In genomic region chr8:122433269-122433905, GRCm38 (mm10) we compare ENCODE assay signal across 10 mouse cellular contexts. TPM values are rescaled to one million over a fixed set of nuclear protein-coding genes. Genes with fewer than 3 reads are reported as not detected.
DNase-seq lines count a peak whose midpoint lies in the region; ATAC-seq and TF ChIP-seq lines count a peak whose summit lies in the region.
"Had no signal": no experiment of that assay in that cellular context is flagged by ENCODE, and none has a peak within 500 bp of the region (broad histone marks: within the 10 kb centered on the region; RNA-seq: fewer than 3 reads in every experiment).

No protein-coding gene starts in this region.

- H3K4me2 ChIP-seq in heart, embryonic 13.5 days, result peak overlapping the region; percentile 90
- no peak overlapping the region for H3K4me2 ChIP-seq in hindbrain, postnatal 0 days (ENCODE audit: low read depth, low read length)
- H3K4me2 ChIP-seq in midbrain, embryonic 14.5 days (ENCODE audit: low read length), result no peak overlapping the region

- peak overlapping the region; percentile 88 for H3K9ac ChIP-seq in heart, embryonic 13.5 days
- no peak overlapping the region for H3K9ac ChIP-seq in hindbrain, postnatal 0 days (replicated peaks; ENCODE audit: low read length)
- no peak overlapping the region for H3K9ac ChIP-seq in midbrain, embryonic 14.5 days (replicated peaks; ENCODE audit: low read length)

- ATAC-seq in heart, embryonic 13.5 days (ENCODE audit: extremely low read depth, insufficient number of reproducible peaks, low FRiP score, low TSS enrichment), result peak; percentile 1; the same call in 1 of the 2 replicates
- ATAC-seq in hindbrain, postnatal 0 days, result peak; percentile 36; the same call in 1 of the 2 replicates
- no peak; the same call in 1 of the 2 replicates for ATAC-seq in midbrain, embryonic 14.5 days (ENCODE audit: low FRiP score, low TSS enrichment)

- H3K27me3 ChIP-seq in heart, embryonic 13.5 days (replicated peaks), result no peaks in the 10 kb centered on the region
- H3K27me3 ChIP-seq in hindbrain, postnatal 0 days (ENCODE audit: insufficient read depth, low read length), result no peaks in the 10 kb centered on the region
- H3K27me3 ChIP-seq in midbrain, embryonic 14.5 days (ENCODE audit: control insufficient read depth, insufficient read depth, low read length), result no peaks in the 10 kb centered on the region

- no peak for DNase-seq in heart, postnatal 10 days
- peak; percentile 18 for DNase-seq in hindbrain, postnatal 0 days (ENCODE audit: low spot score)
- peak; percentile 12 for DNase-seq in midbrain, embryonic 14.5 days
- no peak for DNase-seq in left cerebral cortex, postnatal 10 days (ENCODE audit: extremely low spot score in 1 of 2, low spot score in 2 of 2)
- DNase-seq in left cerebral cortex, postnatal 36 days (ENCODE audit: low spot score in 2 of 2), result no peak
- DNase-seq in thymus, postnatal 36 days, result no peak

- 63% methylated on average over 11 of the region's 11 CpGs for WGBS in heart, embryonic 13.5 days
- 68% methylated on average over 11 of the region's 11 CpGs for WGBS in hindbrain, postnatal 0 days
- 74% methylated on average over 11 of the region's 11 CpGs for WGBS in midbrain, embryonic 14.5 days

- intact Hi-C loops in heart, postnatal 10 days (cut with DNase I), result no loop called here
- intact Hi-C loops in left cerebral cortex, postnatal 10 days (cut with DNase I), result no loop called here
- intact Hi-C loops in left cerebral cortex, postnatal 36 days (cut with DNase I), result no loop called here

- no peaks in the 10 kb centered on the region for H3K9me3 ChIP-seq in heart, embryonic 13.5 days
- H3K9me3 ChIP-seq in hindbrain, postnatal 0 days (ENCODE audit: low read length), result no peaks in the 10 kb centered on the region
- H3K9me3 ChIP-seq in midbrain, embryonic 14.5 days (ENCODE audit: control insufficient read depth, low read length), result no peaks in the 10 kb centered on the region

- H3K27ac ChIP-seq in heart, embryonic 13.5 days (replicated peaks), result peak overlapping the region; percentile 71; the same call in 1 of the 2 replicates
- H3K27ac ChIP-seq in brown adipose tissue, adult 24 weeks (replicated peaks; ENCODE audit: low read depth, low read length), result peak overlapping the region; percentile 74
- H3K27ac ChIP-seq in hindbrain, postnatal 0 days, result no peak overlapping the region; the same call in 1 of the 2 replicates
- H3K27ac ChIP-seq in midbrain, embryonic 14.5 days (replicated peaks; ENCODE audit: low read depth, low read length), result no peak overlapping the region

- H3K4me1 ChIP-seq in heart, embryonic 13.5 days, result peaks cover 29% of the 10 kb centered on the region
- H3K4me1 ChIP-seq in brown adipose tissue, adult 24 weeks (ENCODE audit: control insufficient read depth, insufficient read depth, insufficient read length, low read length), result peaks cover 7% of the 10 kb centered on the region
- H3K4me1 ChIP-seq in hindbrain, postnatal 0 days (ENCODE audit: insufficient read depth, low read length), result peaks cover 10% of the 10 kb centered on the region; the same call in 1 of the 2 replicates
- peaks cover 10% of the 10 kb centered on the region for H3K4me1 ChIP-seq in midbrain, embryonic 14.5 days (ENCODE audit: control insufficient read depth, insufficient read depth, low read length)

- peak overlapping the region; percentile 68 for H3K4me3 ChIP-seq in heart, embryonic 13.5 days
- peak overlapping the region; percentile 78 for H3K4me3 ChIP-seq in brown adipose tissue, adult 24 weeks (ENCODE audit: insufficient read depth, low read depth, low read length)
- H3K4me3 ChIP-seq in hindbrain, postnatal 0 days (ENCODE audit: low read length), result no peak overlapping the region
- no peak overlapping the region for H3K4me3 ChIP-seq in midbrain, embryonic 14.5 days (replicated peaks; ENCODE audit: low read depth, low read length)

- peaks cover 51% of the 10 kb centered on the region for H3K36me3 ChIP-seq in heart, embryonic 13.5 days
- peaks cover 27% of the 10 kb centered on the region; the same call in 1 of the 2 replicates for H3K36me3 ChIP-seq in hindbrain, postnatal 0 days (ENCODE audit: insufficient read depth, low read length)
- peaks cover 48% of the 10 kb centered on the region for H3K36me3 ChIP-seq in midbrain, embryonic 14.5 days (ENCODE audit: control insufficient read depth, insufficient read depth, low read length)

- peak; percentile 43 for TF ChIP-seq CTCF in hindbrain, postnatal 0 days (IDR thresholded peaks at IDR 0.05; ENCODE audit: low read depth)

RNA-seq across cellular contexts. Expression of gene Cyba, which starts 0.7 kb away (rescaled TPM):
- polyA plus RNA-seq in heart, embryonic 13.5 days (2015; fragmentation: Nextera tagmentation; extraction: Ambion mirVana), result 170 and 202 TPM in 2 replicates
- total RNA-seq in heart, postnatal 10 days (2021), result 10 to 100 TPM; 61.8 to 63.9 TPM
- polyA plus RNA-seq in brown adipose tissue, adult 24 weeks (2012; ENCODE audit: insufficient read depth, insufficient read length, missing spikeins), result 15.3 and 16.5 TPM in 2 replicates
- total RNA-seq in hindbrain, postnatal 0 days (2014; rRNA removed), result 19.6 and 30.6 TPM in 2 replicates
- 44.0 and 46.2 TPM in 2 replicates for polyA plus RNA-seq in hindbrain, postnatal 0 days (2015; fragmentation: Nextera tagmentation; extraction: Ambion mirVana)
- 20.2 and 36.2 TPM in 2 replicates for polyA plus RNA-seq in midbrain, embryonic 14.5 days (2014; fragmentation: Nextera tagmentation; extraction: Ambion mirVana)
- 1 to 10 TPM; 7.8 to 9.6 TPM for total RNA-seq in left cerebral cortex, postnatal 10 days (2021)
- total RNA-seq in left cerebral cortex, postnatal 36 days (2021), result 1 to 10 TPM; 7.9 TPM

RNA-seq across cellular contexts. Expression of gene Mvd, which starts 9.8 kb away (rescaled TPM):
- 19.7 and 21.8 TPM in 2 replicates for polyA plus RNA-seq in heart, embryonic 13.5 days (2015; fragmentation: Nextera tagmentation; extraction: Ambion mirVana)
- 1 to 10 TPM; 5.4 to 5.7 TPM for total RNA-seq in heart, postnatal 10 days (2021)
- 10.0 and 16.3 TPM in 2 replicates for polyA plus RNA-seq in brown adipose tissue, adult 24 weeks (2012; ENCODE audit: insufficient read depth, insufficient read length, missing spikeins)
- 67.1 and 89.6 TPM in 2 replicates for total RNA-seq in hindbrain, postnatal 0 days (2014; rRNA removed)
- polyA plus RNA-seq in hindbrain, postnatal 0 days (2015; fragmentation: Nextera tagmentation; extraction: Ambion mirVana), result 55.2 and 55.5 TPM in 2 replicates
- 47.1 and 60.9 TPM in 2 replicates for polyA plus RNA-seq in midbrain, embryonic 14.5 days (2014; fragmentation: Nextera tagmentation; extraction: Ambion mirVana)
- total RNA-seq in left cerebral cortex, postnatal 10 days (2021), result 10 to 100 TPM; 44.8 to 50.1 TPM
- 10 to 100 TPM; 20.5 to 30.8 TPM for total RNA-seq in left cerebral cortex, postnatal 36 days (2021)

RNA-seq across cellular contexts. Expression of gene Il17c, which starts 11.6 kb away (rescaled TPM):
- not detected in 2 replicates for polyA plus RNA-seq in heart, embryonic 13.5 days (2015; fragmentation: Nextera tagmentation; extraction: Ambion mirVana)
- not detected for total RNA-seq in heart, postnatal 10 days (2021)
- not detected in 2 replicates for polyA plus RNA-seq in brown adipose tissue, adult 24 weeks (2012; ENCODE audit: insufficient read depth, insufficient read length, missing spikeins)
- 0.52 TPM in 1 of 2 replicates, not detected in the other for total RNA-seq in hindbrain, postnatal 0 days (2014; rRNA removed)
- polyA plus RNA-seq in hindbrain, postnatal 0 days (2015; fragmentation: Nextera tagmentation; extraction: Ambion mirVana), result 0.21 TPM in 1 of 2 replicates, not detected in the other
- not detected in 2 replicates for polyA plus RNA-seq in midbrain, embryonic 14.5 days (2014; fragmentation: Nextera tagmentation; extraction: Ambion mirVana)
- total RNA-seq in left cerebral cortex, postnatal 10 days (2021), result not detected
- not detected for total RNA-seq in left cerebral cortex, postnatal 36 days (2021)
- total RNA-seq: ES-E14; gastrocnemius, postnatal 10 days had no signal

RNA-seq across cellular contexts. Expression of gene Snai3, which starts 27.1 kb away (rescaled TPM):
- 2.4 and 3.1 TPM in 2 replicates for polyA plus RNA-seq in heart, embryonic 13.5 days (2015; fragmentation: Nextera tagmentation; extraction: Ambion mirVana)
- under 1 TPM; 0.52 to 0.53 TPM for total RNA-seq in heart, postnatal 10 days (2021)
- not detected in 2 replicates for polyA plus RNA-seq in brown adipose tissue, adult 24 weeks (2012; ENCODE audit: insufficient read depth, insufficient read length, missing spikeins)
- not detected in 2 replicates for total RNA-seq in hindbrain, postnatal 0 days (2014; rRNA removed)
- polyA plus RNA-seq in hindbrain, postnatal 0 days (2015; fragmentation: Nextera tagmentation; extraction: Ambion mirVana), result not detected in 2 replicates
- not detected in 2 replicates for polyA plus RNA-seq in midbrain, embryonic 14.5 days (2014; fragmentation: Nextera tagmentation; extraction: Ambion mirVana)
- not detected for total RNA-seq in left cerebral cortex, postnatal 10 days (2021)
- under 1 TPM; 0.57 to 0.84 TPM for total RNA-seq in left cerebral cortex, postnatal 36 days (2021)

RNA-seq across cellular contexts. Expression of gene Rnf166, which starts 42.5 kb away (rescaled TPM):
- 33.2 and 42.0 TPM in 2 replicates for polyA plus RNA-seq in heart, embryonic 13.5 days (2015; fragmentation: Nextera tagmentation; extraction: Ambion mirVana)
- 10 to 100 TPM; 28.2 to 32.0 TPM for total RNA-seq in heart, postnatal 10 days (2021)
- 19.0 and 28.7 TPM in 2 replicates for polyA plus RNA-seq in brown adipose tissue, adult 24 weeks (2012; ENCODE audit: insufficient read depth, insufficient read length, missing spikeins)
- 37.4 and 48.8 TPM in 2 replicates for total RNA-seq in hindbrain, postnatal 0 days (2014; rRNA removed)
- 22.6 and 27.0 TPM in 2 replicates for polyA plus RNA-seq in hindbrain, postnatal 0 days (2015; fragmentation: Nextera tagmentation; extraction: Ambion mirVana)
- polyA plus RNA-seq in midbrain, embryonic 14.5 days (2014; fragmentation: Nextera tagmentation; extraction: Ambion mirVana), result 33.7 and 34.4 TPM in 2 replicates
- total RNA-seq in left cerebral cortex, postnatal 10 days (2021), result 10 to 100 TPM; 14.2 to 16.3 TPM
- total RNA-seq in left cerebral cortex, postnatal 36 days (2021), result 10 to 100 TPM; 32.2 to 38.9 TPM

Comparison
In these comparisons a context has a peak if more than half of its experiments do, and no peak if none do; other contexts are left out.
1. H3K27ac ChIP-seq: peak in heart, embryonic 13.5 days (single experiment) and brown adipose tissue, adult 24 weeks (single experiment); none in hindbrain, postnatal 0 days (single experiment) and midbrain, embryonic 14.5 days (single experiment).
2. H3K4me3 ChIP-seq: peak in heart, embryonic 13.5 days (single experiment) and brown adipose tissue, adult 24 weeks (single experiment); none in hindbrain, postnatal 0 days (single experiment) and midbrain, embryonic 14.5 days (single experiment).
3. DNase-seq: peak in hindbrain, postnatal 0 days (single experiment) and midbrain, embryonic 14.5 days (single experiment); none in heart, postnatal 10 days (0 of 2), left cerebral cortex, postnatal 10 days (0 of 2), left cerebral cortex, postnatal 36 days (0 of 2) and thymus, postnatal 36 days (0 of 2).